Mouse (Mus musculus) erythroblast, embryonic 14.5 days (primary cell): ENCODE measurements at regions not wholly inside any gene's neighbourhood (a gene's known extent, or its start where the extent isn't known, plus 50 kb on each side); places are given as distances from the start of the nearest gene placed in this dataset.

Experiments
- GATA1 ChIP-seq: IDR thresholded peaks from 2 replicates; pipeline ENCODE4 v1.6.1; 2012; ENCODE audit warnings: low read length, inconsistent platforms, mixed read lengths
- TAL1 ChIP-seq: IDR thresholded peaks from 3 replicates; pipeline ENCODE4 v1.6.1; 2012; ENCODE audit warnings: low read length, inconsistent platforms, mixed read lengths

DNA sequence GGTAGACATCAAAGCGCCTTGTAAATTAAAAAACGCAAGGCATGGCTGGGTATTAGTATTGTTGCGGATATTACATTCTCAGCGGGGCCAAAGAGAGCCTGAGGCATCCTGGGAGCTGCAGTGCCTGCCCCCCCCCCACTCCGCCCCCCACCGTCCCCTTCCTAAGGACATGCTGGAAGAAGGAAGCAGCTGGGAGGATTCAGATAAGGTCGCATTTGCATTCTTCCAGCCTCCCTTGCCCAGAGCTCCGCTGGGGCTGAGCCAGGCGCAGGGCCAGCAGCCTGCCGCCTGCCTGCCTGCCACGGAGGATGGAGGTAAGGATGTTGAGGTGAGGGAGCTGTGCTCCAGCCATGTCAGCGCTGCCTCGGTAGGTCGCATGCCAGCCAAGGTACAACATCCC, 230.5 kb upstream of the Srrm4 start:
- TF ChIP-seq GATA1 (no peak), TAL1 (no peak)
